Mouse (Mus musculus) lung, embryonic 14.5 days (tissue): Measurements from ENCODE around the gene Rasgef1a. TPM values are rescaled to one million over a fixed set of nuclear protein-coding genes. Genes with fewer than 3 reads are reported as not detected.

Experiments
- ATAC-seq: fragments of 200-750 bp; cut with Nextera tagmentation; 2 replicates; pipeline ENCODE4 v1.8.0; 2017; ENCODE audit warnings: mild to moderate bottlenecking, moderate TSS enrichment, moderate library complexity; ENCODE audit not compliant: insufficient read depth
- DNase-seq: peaks from one replicate; pipeline ENCODE4 v3.0.0-alpha.2; 2015
- H3K27ac ChIP-seq: fragments of 300-500 bp; sonication (generic); 2 replicates; pipeline ENCODE4 v1.5.1; 2014; ENCODE audit warnings: low read depth, mild to moderate bottlenecking, moderate library complexity
- H3K27me3 ChIP-seq: fragments of 300-500 bp; sonication (generic); 2 replicates; pipeline ENCODE4 v1.6.1; 2014; ENCODE audit warnings: low read length, control low read depth; ENCODE audit not compliant: insufficient read depth
- H3K36me3 ChIP-seq: fragments of 300-500 bp; sonication (generic); 2 replicates; pipeline ENCODE4 v1.6.1; 2014; ENCODE audit warnings: control low read depth; ENCODE audit not compliant: insufficient read depth
- H3K4me1 ChIP-seq: fragments of 300-500 bp; sonication (generic); 2 replicates; pipeline ENCODE4 v1.6.1; 2014; ENCODE audit warnings: antibody characterized with exemption, control low read depth; ENCODE audit not compliant: insufficient read depth
- H3K4me2 ChIP-seq: fragments of 300-500 bp; sonication (generic); 2 replicates; pipeline ENCODE4 v1.6.1; 2014; ENCODE audit warnings: mild to moderate bottlenecking
- H3K4me3 ChIP-seq: fragments of 300-500 bp; sonication (generic); 2 replicates; pipeline ENCODE4 v1.5.1; 2014; ENCODE audit warnings: low read depth, low read length
- H3K9ac ChIP-seq: fragments of 300-500 bp; sonication (generic); 2 replicates; pipeline ENCODE4 v1.6.1; 2014
- H3K9me3 ChIP-seq: fragments of 300-500 bp; sonication (generic); 2 replicates; pipeline ENCODE4 v1.6.1; 2016; ENCODE audit warnings: low read depth, low read length, control low read depth
- CTCF ChIP-seq: IDR thresholded peaks from 2 replicates; pipeline ENCODE4 v1.5.1; 2016; ENCODE audit warnings: antibody characterized with exemption, low read depth
- WGBS: fragments of 180-500 bp; shearing (Covaris S2); extraction: QIAGEN DNeasy Blood & Tissue Kit; methylation state at CpG from one replicate; pipeline ENCODE4 v1.1.7; 2014; 5-methylcytosine and 5-hydroxymethylcytosine counted together
- polyA plus RNA-seq: library from polyadenylated mRNA; unstranded; fragments of >200 nt; fragmentation: Nextera tagmentation; extraction: Ambion mirVana; gene quantifications from 2 replicates; pipeline ENCODE4 v1.2.1, GENCODE M21; 2014

Rasgef1a gene
- polyA plus RNA-seq, 1 experiment from 2014 or later, result 1.1 TPM

DNA sequence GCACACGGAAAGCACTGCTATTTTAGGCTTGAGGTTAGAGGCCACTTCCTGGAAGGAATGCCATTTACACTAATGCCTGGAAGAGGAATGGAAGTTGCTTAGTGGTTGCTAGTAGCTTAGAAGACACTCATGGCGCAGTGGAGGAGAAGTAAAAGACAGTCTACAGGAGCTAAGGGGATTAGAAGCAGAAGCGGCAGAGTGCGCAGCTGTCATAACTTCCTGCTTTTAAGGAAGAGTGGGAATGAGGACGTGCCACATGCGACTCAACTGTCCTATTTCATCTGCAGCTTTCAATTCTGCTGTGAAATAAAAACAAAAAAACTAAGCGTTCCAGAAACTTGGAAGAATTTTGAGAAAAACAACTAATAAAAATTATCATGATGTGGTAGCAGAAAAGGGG lies 116.0 kb downstream of the Rasgef1a start:
- no peak overlapping the region for H3K4me3 ChIP-seq
- H3K4me2 ChIP-seq, result no peak overlapping the region
- H3K9me3 ChIP-seq, result no peaks in the 10 kb centered on the region
- DNase-seq, result no peak
- H3K27me3 ChIP-seq, result no peaks in the 10 kb centered on the region
- no peak overlapping the region for H3K9ac ChIP-seq
- H3K4me1 ChIP-seq, result peaks cover 9% of the 10 kb centered on the region; the same call in 1 of the 2 replicates
- no peak for ATAC-seq
- H3K36me3 ChIP-seq, result peaks cover 12% of the 10 kb centered on the region; the same call in 1 of the 2 replicates
- no peak for TF ChIP-seq CTCF
- WGBS, result 66% methylated on average over 7 of the region's 7 CpGs
- H3K27ac ChIP-seq, result no peak overlapping the region

GRCm38 (mm10) chr6:118127827-118128487 lies 116.7 kb downstream of the Rasgef1a start:
- DNase-seq (peak; percentile 24), ATAC-seq (no peak; the same call in none of the 2 replicates)
- no peaks in the 10 kb centered on the region for H3K27me3 ChIP-seq
- no peak overlapping the region for H3K4me2 ChIP-seq
- no peak overlapping the region for H3K9ac ChIP-seq
- peaks cover 9% of the 10 kb centered on the region; the same call in 1 of the 2 replicates for H3K4me1 ChIP-seq
- H3K9me3 ChIP-seq, result no peaks in the 10 kb centered on the region
- H3K27ac ChIP-seq, result 0 out of 2 replicates have a peak overlapping the region, but pooled peaks have one; percentile 54
- WGBS, result 25% methylated on average over 6 of the region's 6 CpGs
- no peak for TF ChIP-seq CTCF
- no peak overlapping the region for H3K4me3 ChIP-seq
- peaks cover 5% of the 10 kb centered on the region; the same call in 1 of the 2 replicates for H3K36me3 ChIP-seq

GRCm38 (mm10) chr6:118130022-118130421 lies 118.8 kb downstream of the Rasgef1a start:
- H3K4me1 ChIP-seq, result peaks cover 9% of the 10 kb centered on the region; the same call in 1 of the 2 replicates
- DNase-seq (no peak), ATAC-seq (no peak)
- H3K36me3 ChIP-seq, result 0 out of 2 replicates have a peak, but pooled peaks cover 2% of the 10 kb centered on the region
- no peaks in the 10 kb centered on the region for H3K27me3 ChIP-seq
- WGBS, result 75% methylated on average over 2 of the region's 2 CpGs
- no peak overlapping the region for H3K27ac ChIP-seq
- no peaks in the 10 kb centered on the region for H3K9me3 ChIP-seq
- H3K9ac ChIP-seq, result no peak overlapping the region
- TF ChIP-seq CTCF, result no peak
- no peak overlapping the region for H3K4me3 ChIP-seq
- H3K4me2 ChIP-seq, result no peak overlapping the region

DNA sequence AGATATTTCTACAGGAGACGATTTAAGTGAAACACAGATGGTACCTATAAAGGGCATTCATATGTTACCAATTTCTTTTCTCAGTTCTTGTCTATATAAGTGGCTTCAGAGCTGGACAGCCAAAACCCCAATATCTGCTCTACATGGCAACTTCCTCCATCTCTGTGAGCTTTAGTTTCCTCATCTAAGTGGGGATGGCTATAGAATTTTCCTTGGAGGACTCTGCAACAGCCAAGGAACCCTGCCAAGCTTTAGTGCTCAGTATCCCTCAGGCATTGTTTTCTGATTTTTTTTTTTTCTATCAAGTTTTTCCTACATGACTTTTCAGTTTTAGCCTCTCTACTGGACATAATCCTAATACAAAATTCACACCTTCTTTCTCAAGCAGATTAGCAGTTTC lies 123.2 kb downstream of the Rasgef1a start:
- no peak for TF ChIP-seq CTCF
- Histone ChIP-seq H3K27me3 (no peaks in the 10 kb centered on the region), H3K4me1 (peaks cover 3% of the 10 kb centered on the region; the same call in 1 of the 2 replicates), H3K27ac (no peak overlapping the region), H3K36me3 (no peaks in the 10 kb centered on the region), H3K4me3 (no peak overlapping the region), H3K4me2 (no peak overlapping the region), H3K9me3 (no peaks in the 10 kb centered on the region), H3K9ac (no peak overlapping the region)
- WGBS, result 84% methylated on average over 1 of the region's 1 CpGs
- no peak for DNase-seq
- no peak for ATAC-seq

- no peaks in the 10 kb centered on the region for H3K36me3 ChIP-seq
- H3K4me3 ChIP-seq, result no peak overlapping the region
- H3K9me3 ChIP-seq, result no peaks in the 10 kb centered on the region
- DNase-seq (no peak), ATAC-seq (no peak)
- no peak overlapping the region for H3K27ac ChIP-seq
- WGBS, result 71% methylated on average over 2 of the region's 2 CpGs
- peaks cover 3% of the 10 kb centered on the region; the same call in 1 of the 2 replicates for H3K4me1 ChIP-seq
- TF ChIP-seq CTCF, result no peak
- no peak overlapping the region for H3K9ac ChIP-seq
- no peak overlapping the region for H3K4me2 ChIP-seq
- no peaks in the 10 kb centered on the region for H3K27me3 ChIP-seq
These were observed 125.9 kb downstream of the Rasgef1a start for GRCm38 (mm10) chr6:118137148-118137547.

DNA sequence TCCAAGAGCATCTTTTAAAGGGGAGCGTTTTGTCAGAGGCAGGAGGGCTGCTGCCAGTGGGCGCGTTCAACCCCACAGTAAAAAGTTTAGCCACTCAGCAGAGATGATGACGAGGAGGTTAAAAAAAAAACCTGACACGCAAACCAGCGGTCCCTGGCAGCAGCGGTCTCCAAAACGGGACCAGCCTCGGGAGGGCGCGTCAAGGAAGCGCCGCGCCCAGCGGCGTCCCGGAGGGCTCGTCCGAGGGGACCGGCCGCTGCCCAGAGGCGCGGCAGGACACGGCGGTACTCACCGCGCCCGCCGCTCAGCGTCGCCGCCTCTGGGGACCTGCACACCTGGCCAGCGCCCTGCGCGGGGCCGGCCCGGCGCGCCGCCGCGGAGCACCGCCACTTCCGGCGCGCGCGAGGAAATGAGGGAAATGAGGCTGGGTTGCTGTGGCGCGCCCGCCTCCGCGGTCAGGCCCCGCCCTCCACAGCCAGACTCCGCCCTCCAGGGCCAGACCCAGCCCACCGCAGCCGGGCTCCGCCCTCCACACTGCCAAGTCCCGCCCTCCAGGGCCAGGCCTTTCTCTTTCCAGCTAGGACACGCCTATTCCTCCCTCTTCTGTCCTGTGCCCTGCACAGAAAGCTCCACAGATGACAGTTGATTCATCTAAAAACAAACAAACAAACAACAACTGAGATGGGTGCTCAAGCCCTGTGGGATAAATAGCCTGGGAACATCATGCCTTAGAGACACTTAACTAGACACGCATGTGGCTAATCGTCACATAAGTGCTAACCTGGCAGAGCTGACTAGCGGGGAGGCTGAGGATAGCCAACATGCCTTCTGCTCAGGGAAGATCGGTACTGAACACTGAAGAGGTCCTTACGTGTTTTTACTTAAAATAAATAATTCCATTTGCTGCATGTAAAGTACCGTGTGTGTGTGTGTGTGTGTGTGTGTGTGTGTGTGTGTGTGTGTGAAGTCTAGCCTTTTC lies 127.8 kb downstream of the Rasgef1a start, which contains the start of gene Csgalnact2:
Csgalnact2 (minus strand) TSS at position 410 of the 979 bp plus-strand sequence.
- no peaks in the 10 kb centered on the region for H3K9me3 ChIP-seq
- no peaks in the 10 kb centered on the region for H3K27me3 ChIP-seq
- peak within 1 kb of the TSS; percentile 75 for H3K9ac ChIP-seq
- H3K27ac ChIP-seq, result peak within 1 kb of the TSS; percentile 78
- 7% methylated on average over 55 of the region's 66 CpGs for whole genome bisulfite sequencing
- peaks cover 3% of the 10 kb centered on the region; the same call in 1 of the 2 replicates for H3K4me1 ChIP-seq
- no peaks in the 10 kb centered on the region for H3K36me3 ChIP-seq
- peak within 1 kb of the TSS; percentile 78 for H3K4me3 ChIP-seq
- TF ChIP-seq CTCF, result no peak
- H3K4me2 ChIP-seq, result peak within 1 kb of the TSS; percentile 87
- ATAC-seq, result peak; percentile 99
- peak; percentile 96 for DNase-seq
